Mouse (Mus musculus) kidney, adult 2 months (tissue): ENCODE measurements around the gene Cacng6. TPM values are rescaled to one million over a fixed set of nuclear protein-coding genes. Genes with fewer than 3 reads are reported as not detected.
A peak's percentile ranks its signal among the peaks of the same experiment; 100 is the strongest.
"Not testable (repeated sequence)": the region's sequence is repeated elsewhere in the genome, so short reads cannot be mapped to it uniquely, and the experiment has no call there.

Source experiments
- DNase-seq: peaks from one replicate; pipeline ENCODE4 v3.0.0; 2021
- H3K27ac ChIP-seq: fragments of 200-500 bp; 2 replicates; pipeline ENCODE4 v1.5.1; 2012; ENCODE audit warnings: low read depth, low read length, control low read depth, inconsistent platforms; ENCODE audit not compliant: insufficient read depth
- H3K27me3 ChIP-seq: fragments of 200-500 bp; replicated peaks from 2 replicates; pipeline ENCODE4 v1.6.1; 2012; ENCODE audit warnings: mild to moderate bottlenecking, moderate library complexity, low read length, inconsistent platforms; ENCODE audit not compliant: control insufficient read depth, insufficient read depth
- H3K36me3 ChIP-seq: fragments of 200-500 bp; 2 replicates; pipeline ENCODE4 v1.6.1; 2012; ENCODE audit warnings: mild to moderate bottlenecking, moderate library complexity, low read length, inconsistent platforms; ENCODE audit not compliant: control insufficient read depth, insufficient read depth
- H3K4me1 ChIP-seq: fragments of 200-500 bp; 2 replicates; pipeline ENCODE4 v1.6.1; 2011; ENCODE audit warnings: low read length; ENCODE audit not compliant: control insufficient read depth, insufficient read depth
- H3K4me3 ChIP-seq: fragments of 200-500 bp; 2 replicates; pipeline ENCODE4 v1.5.1; 2011; ENCODE audit warnings: mild to moderate bottlenecking, low read depth, low read length, control low read depth; ENCODE audit not compliant: insufficient read depth
- CTCF ChIP-seq: fragments of 200-500 bp; conservative IDR thresholded peaks from 2 replicates; pipeline ENCODE4 v1.5.1; 2011; ENCODE audit warnings: low read depth, mild to moderate bottlenecking, control low read depth, low read length, moderate library complexity, mixed read lengths; ENCODE audit not compliant: insufficient read depth, insufficient read length
- POLR2A ChIP-seq: fragments of 200-500 bp; IDR thresholded peaks from one replicate; pipeline ENCODE4 v1.6.1; 2011; ENCODE audit warnings: low read depth, low read length, control low read depth
- WGBS: fragments of 180-500 bp; shearing (Covaris S2); methylation state at CpG from one replicate; pipeline ENCODE4 v1.1.7; 2018; 5-methylcytosine and 5-hydroxymethylcytosine counted together
- polyA plus RNA-seq: library from polyadenylated mRNA; depleted of rRNA; stranded (reverse); fragments of >200 nt; gene quantifications from 2 replicates; pipeline ENCODE4 v1.2.3, GENCODE M21; 2012

Gene Cacng6
- polyA plus RNA-seq, 1 experiment = 1.3 TPM

GRCm38 (mm10) chr7:3389444-3390412 lies 34.3 kb upstream of the Cacng6 start:
- H3K36me3 ChIP-seq = no peaks in the 10 kb centered on the region
- H3K4me3 ChIP-seq = peak overlapping the region; percentile 1; the same call in 1 of the 2 replicates
- no peak for TF ChIP-seq POLR2A
- no peak for TF ChIP-seq CTCF
- 2% methylated on average over 16 of the region's 17 CpGs for WGBS
- 0 out of 2 replicates have a peak, but pooled peaks cover 3% of the 10 kb centered on the region for H3K4me1 ChIP-seq
- no peak overlapping the region for H3K27ac ChIP-seq
- H3K27me3 ChIP-seq = no peaks in the 10 kb centered on the region
- DNase-seq = peak; percentile 74

DNA sequence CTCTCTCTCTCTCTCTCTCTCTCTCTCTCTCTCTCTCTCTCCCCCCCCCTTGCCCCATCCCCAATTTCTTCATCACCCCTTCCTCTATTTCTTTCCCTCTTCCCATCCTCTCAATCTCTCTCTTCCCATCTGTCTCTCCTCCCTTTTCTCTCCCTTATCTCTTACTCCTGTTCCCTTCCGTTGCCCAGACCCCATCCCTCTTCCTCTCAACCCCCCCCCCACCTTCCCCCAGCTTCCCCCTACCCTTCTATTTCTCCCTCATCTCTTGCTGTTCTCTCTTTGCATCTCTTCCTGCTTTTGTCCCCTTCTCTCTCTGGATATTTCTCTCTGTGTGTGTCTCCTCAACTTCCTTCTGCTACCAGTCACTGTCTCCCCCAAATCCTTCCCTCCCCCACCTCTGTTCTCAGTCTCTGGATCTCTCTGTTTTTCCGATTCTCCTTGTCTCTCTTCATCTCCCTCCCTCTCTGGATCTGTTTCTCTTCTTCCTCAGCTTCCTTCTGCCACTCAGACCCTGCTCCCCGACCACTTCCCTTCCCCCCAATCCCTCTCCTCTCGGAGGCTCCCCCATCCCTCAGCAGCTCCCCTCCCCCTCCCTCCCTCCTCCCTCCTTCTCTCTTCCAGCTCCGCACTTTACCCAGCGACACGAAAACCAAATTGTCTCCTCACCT lies 33.4 kb upstream of the Cacng6 start, which contains the start of gene Cacng8:
Cacng8 (plus strand) TSS at position 271 of the 668 bp plus-strand sequence.
- Histone ChIP-seq H3K4me1 (0 out of 2 replicates have a peak, but pooled peaks cover 3% of the 10 kb centered on the region), H3K4me3 (peak within 1 kb of the TSS; percentile 1; the same call in 1 of the 2 replicates), H3K27ac (no peak within 1 kb of the TSS), H3K36me3 (no peaks in the 10 kb centered on the region), H3K27me3 (no peaks in the 10 kb centered on the region)
- 2% methylated on average over 7 of the region's 7 CpGs for WGBS
- TF ChIP-seq CTCF (no peak), POLR2A (no peak)
- no peak for DNase-seq

- H3K4me3 ChIP-seq = no peak overlapping the region
- no peak for TF ChIP-seq CTCF
- TF ChIP-seq POLR2A = no peak
- 22% methylated on average over 12 of the region's 12 CpGs for WGBS
- no peaks in the 10 kb centered on the region for H3K27me3 ChIP-seq
- H3K27ac ChIP-seq = no peak overlapping the region
- H3K36me3 ChIP-seq = no peaks in the 10 kb centered on the region
- DNase-seq = no peak
- 0 out of 2 replicates have a peak, but pooled peaks cover 3% of the 10 kb centered on the region for H3K4me1 ChIP-seq
Measured at GRCm38 (mm10) chr7:3391081-3391451, 32.9 kb upstream of the Cacng6 start.

- no peak overlapping the region for H3K4me3 ChIP-seq
- DNase-seq = no peak
- no peaks in the 10 kb centered on the region for H3K36me3 ChIP-seq
- 0 out of 2 replicates have a peak, but pooled peaks cover 3% of the 10 kb centered on the region for H3K4me1 ChIP-seq
- H3K27me3 ChIP-seq = no peaks in the 10 kb centered on the region
- WGBS = 25% methylated on average over 4 of the region's 4 CpGs
- H3K27ac ChIP-seq = no peak overlapping the region
- TF ChIP-seq POLR2A = no peak
Measured at GRCm38 (mm10) chr7:3391809-3392208, 32.2 kb upstream of the Cacng6 start.

GRCm38 (mm10) chr7:3397355-3397754 lies 26.6 kb upstream of the Cacng6 start:
- Histone ChIP-seq H3K4me3 (no peak overlapping the region), H3K4me1 (no peaks in the 10 kb centered on the region), H3K27me3 (no peaks in the 10 kb centered on the region), H3K36me3 (no peaks in the 10 kb centered on the region), H3K27ac (no peak overlapping the region)
- TF ChIP-seq CTCF (no peak), POLR2A (no peak)
- DNase-seq = no peak
- WGBS = 62% methylated on average over 10 of the region's 10 CpGs

- H3K36me3 ChIP-seq = no peaks in the 10 kb centered on the region
- H3K4me1 ChIP-seq = no peaks in the 10 kb centered on the region
- 31% methylated on average over 7 of the region's 7 CpGs for WGBS
- H3K27me3 ChIP-seq = no peaks in the 10 kb centered on the region
- no peak overlapping the region for H3K4me3 ChIP-seq
- TF ChIP-seq POLR2A = no peak
- TF ChIP-seq CTCF = no peak
- H3K27ac ChIP-seq = no peak overlapping the region
- DNase-seq = no peak
Measured at GRCm38 (mm10) chr7:3397797-3398196, 26.2 kb upstream of the Cacng6 start.

DNA sequence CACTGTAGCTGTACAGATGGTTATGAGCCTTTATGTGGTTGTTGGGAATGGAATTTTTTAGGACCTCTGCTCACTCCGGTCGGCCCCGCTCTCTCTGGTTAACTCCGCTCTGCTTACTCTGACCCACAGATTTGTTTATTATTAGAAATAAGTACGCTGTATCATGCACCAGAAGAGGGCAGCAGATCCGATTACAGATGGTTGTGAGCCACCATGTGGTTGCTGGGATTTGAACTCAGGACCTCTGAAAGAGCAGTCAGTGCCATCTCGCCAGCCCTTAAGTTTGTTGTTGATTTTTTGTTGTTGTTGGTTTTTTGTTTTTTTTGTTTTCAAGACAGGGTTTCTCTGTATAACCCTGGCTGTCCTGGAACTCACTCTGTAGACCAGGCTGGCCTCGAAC lies 25.6 kb upstream of the Cacng6 start:
- H3K4me3 ChIP-seq, H3K36me3 ChIP-seq, DNase-seq, H3K27ac ChIP-seq, H3K4me1 ChIP-seq, H3K27me3 ChIP-seq: not testable (repeated sequence)
- WGBS = 91% methylated on average over 8 of the region's 8 CpGs
